Mouse (Mus musculus) frontal cortex, postnatal 14 days (tissue): ENCODE measurements at regions not wholly inside any gene's neighbourhood (a gene's known extent, or its start where the extent isn't known, plus 50 kb on each side); places are given as distances from the start of the nearest gene placed in this dataset.
A peak's percentile ranks its signal among the peaks of the same experiment; 100 is the strongest.

Experiments used
- DNase-seq, 2 experiments: peaks; one replicate each; pipeline ENCODE4 v3.0.0; 2022; ENCODE audit warnings: low spot score in 2 of 2

DNA sequence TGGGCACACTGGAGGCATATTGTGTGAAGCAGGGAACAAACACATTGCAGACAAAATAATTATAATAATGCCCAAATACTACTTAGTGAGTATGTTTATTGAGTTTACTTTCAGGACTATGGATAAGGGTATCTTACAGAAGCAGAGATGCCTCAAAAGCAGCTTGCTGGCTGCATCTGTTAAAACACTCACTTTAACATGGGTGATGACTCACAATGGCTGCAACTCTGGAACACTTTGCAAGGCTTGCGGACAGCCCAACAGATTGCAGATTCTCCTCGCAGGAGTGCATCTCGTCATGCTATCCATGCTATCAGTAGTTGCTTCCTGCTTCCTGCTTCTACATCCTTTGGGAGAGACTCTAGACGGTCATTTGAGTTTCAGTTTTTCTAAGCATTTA is 373.2 kb upstream of the Arpp21 start:
- peak; percentile 3 to 4 for DNase-seq

DNA sequence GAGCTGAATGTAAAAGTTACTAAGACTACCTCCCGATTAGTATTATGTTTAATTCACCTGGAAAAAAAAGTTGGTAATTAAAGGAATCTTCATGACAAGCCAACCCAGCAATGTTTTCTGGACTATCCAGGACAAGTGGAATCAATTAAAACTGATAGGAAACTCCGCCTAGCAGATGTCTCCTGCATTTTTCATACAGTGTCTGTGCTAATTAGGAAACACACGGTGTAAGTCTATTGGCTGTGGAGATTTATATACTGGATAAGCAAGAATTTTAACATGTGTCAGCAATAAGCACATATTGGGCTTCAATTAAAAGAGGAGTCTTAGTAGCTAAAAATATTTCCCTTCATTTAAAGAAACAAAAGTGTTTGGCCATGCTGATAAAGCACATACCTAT is 371.5 kb upstream of the Arpp21 start:
- no peak for DNase-seq

GRCm38 (mm10) chr9:112595731-112596130 is 360.0 kb upstream of the Arpp21 start:
- DNase-seq: no peak

- DNase-seq: no peak
These were observed 354.5 kb upstream of the Arpp21 start for GRCm38 (mm10) chr9:112590241-112590640.

DNA sequence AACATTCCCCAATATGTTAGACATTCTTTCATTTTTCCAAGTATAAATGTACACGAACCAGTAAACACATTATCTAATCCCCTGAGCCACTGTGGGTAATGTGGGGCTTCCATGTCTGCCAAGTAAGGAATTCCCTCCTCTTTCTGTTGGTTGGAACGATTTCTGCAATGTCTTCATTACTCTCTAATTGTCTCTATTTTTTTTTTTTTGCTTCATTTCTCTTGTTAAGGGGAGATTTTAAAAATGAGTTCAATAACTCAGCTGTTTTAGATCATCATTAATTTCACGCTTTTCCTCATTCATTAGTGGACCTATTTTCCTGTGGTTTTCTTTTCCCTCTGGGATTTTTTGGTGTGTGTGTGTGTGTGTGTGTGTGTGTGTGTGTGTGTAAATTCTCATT is 337.6 kb upstream of the Arpp21 start:
- no peak for DNase-seq

- no peak for DNase-seq
These were observed 325.6 kb upstream of the Arpp21 start for GRCm38 (mm10) chr9:112561348-112561747.

DNA sequence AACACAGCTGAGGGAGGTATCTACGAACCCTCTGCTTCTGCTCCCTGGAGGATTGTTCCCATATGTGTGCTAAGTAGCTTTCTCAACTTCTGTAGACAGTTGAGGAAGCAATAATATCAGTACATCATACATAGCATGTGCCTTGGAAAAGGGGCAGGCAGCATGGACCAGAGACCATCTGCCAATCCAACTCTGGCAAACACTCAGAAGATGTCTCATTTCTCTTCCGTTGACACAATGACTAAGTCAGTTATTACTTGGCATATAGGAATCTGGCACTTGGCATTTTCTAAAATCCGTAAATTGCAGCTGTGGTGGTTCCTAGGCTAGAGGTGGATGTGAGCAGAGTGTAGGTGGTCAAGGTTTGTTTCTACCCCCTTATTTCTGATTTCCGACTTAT is 324.5 kb upstream of the Arpp21 start:
- no peak for DNase-seq

DNA sequence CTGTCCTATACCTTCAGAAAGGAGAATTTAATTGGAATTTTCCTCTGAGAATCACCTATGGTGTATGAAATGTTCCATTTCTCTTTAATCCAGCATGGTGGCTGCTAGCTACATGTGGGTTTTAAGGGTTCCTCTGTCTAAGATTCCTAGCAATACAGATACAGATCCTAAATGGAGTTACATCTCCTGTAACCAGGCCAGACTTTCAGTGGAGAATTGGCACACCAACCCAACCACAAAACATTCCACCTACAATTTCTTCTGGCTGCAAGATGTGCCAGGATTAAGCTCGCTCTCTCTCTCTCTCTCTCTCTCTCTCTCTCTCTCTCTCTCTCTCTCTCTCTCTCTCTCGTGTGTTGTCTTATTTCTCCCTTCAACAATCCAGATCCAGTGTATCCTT is 302.2 kb upstream of the Arpp21 start:
- no peak for DNase-seq

DNA sequence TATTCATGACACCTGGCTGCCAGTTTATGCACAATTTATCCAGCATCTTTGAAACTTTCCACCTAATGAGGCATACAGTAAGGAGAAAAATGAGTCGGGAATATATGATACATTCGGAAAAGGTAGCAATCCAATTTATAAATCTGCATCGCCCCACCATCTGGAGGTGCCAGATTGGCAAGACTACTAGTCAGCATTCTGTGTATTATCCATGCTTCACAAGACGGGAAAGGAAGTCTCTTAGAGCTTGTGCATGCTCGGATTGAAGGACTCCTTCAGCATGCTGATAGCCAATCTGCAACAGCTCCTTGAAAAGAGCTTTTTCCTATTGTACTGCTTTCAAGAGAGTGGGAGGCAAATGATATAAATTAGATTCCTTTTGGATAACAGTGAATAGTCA is 289.6 kb upstream of the Arpp21 start:
- no peak for DNase-seq

GRCm38 (mm10) chr9:112523251-112523650 is 287.5 kb upstream of the Arpp21 start:
- DNase-seq: no peak

GRCm38 (mm10) chr9:112510716-112511115 is 275.0 kb upstream of the Arpp21 start:
- DNase-seq: no peak

DNA sequence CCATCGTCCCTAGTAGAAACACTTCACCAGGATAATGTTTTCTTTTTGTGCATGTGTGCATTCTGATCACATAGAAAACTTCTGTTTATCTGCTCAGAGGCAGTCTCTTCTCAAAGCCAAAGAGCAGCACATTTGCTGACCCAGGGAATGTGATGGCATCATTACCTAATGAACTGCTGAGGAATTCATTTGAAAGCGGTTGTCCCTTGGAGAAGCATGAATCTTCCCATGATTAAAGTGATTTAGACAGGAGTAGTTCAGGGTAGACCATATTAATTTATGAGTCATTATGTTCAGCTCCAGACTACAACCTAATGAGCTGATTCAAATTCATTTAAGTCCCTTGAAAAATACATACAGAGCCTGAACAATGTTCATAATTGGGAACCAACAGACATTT is 271.1 kb upstream of the Arpp21 start:
- no peak for DNase-seq

DNA sequence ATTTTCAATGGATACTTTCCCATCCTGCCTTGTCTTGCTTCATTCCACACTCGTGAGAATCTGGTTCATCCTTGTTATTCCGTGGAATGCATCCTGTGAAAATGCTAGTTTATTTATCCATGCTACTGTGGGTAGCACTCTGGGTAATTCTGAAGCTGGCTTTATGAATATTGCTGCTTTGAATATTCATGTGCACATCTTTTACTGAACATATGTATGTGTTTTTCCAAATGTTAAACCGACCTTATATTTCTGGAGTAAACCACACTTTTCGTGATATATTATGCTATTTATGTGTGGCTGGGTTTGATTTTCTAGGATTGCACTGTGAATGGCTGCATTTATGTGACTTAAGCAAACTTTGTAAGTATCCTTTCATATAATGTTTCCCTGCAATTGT is 262.9 kb upstream of the Arpp21 start:
- DNase-seq: no peak

DNA sequence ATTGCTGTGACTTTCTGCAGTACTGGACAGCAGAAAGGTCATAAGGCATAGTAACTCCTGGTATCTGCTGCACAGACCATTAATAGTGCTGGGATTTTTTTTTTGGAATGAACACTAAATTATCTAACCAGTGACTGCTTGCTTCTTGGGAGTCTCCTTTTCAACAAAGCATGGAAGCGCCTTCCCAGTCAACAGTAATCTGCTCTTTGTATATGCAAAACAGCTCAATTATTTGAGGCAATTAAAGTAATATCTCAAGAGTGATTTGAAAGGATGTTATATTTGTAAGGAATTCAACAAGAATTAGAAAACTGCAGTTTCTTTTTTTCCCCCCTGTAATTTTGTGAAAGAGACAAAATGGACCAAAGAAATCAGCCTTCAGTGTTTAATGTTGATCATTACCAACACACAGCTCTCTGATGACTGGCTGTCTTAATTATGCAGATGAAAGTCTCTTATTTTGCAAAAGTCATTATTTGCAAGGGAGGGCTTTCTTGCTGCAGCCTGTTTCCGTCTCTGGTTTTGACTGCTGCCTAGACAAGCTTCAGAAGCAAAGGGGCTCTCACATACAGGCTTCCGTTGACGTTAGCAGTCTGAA is 260.3 kb upstream of the Arpp21 start:
- DNase-seq: no peak

GRCm38 (mm10) chr9:112490963-112491362 is 255.2 kb upstream of the Arpp21 start:
- DNase-seq: no peak

DNA sequence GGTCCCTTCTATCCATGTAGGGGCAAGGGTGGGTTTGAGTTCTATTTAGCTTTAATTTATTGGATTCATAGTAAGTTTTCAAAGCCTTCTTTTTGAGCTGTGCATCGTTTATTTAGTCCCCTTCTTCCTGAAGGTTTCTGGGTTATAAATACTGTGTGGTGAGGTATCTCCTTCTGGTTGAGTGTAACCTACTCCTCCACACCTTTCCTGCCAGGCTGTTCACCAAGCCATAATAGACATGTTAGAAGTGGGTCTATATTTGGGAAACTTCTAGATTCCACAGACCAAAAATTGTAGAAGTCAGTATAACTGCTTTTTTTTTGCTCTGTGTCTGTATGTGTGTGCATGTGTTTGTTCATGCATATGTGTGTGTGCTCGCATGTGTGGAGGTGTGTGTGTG is 240.9 kb upstream of the Arpp21 start:
- DNase-seq: no peak

- no peak for DNase-seq
These were observed 221.9 kb upstream of the Arpp21 start for GRCm38 (mm10) chr9:112457594-112457993.

DNA sequence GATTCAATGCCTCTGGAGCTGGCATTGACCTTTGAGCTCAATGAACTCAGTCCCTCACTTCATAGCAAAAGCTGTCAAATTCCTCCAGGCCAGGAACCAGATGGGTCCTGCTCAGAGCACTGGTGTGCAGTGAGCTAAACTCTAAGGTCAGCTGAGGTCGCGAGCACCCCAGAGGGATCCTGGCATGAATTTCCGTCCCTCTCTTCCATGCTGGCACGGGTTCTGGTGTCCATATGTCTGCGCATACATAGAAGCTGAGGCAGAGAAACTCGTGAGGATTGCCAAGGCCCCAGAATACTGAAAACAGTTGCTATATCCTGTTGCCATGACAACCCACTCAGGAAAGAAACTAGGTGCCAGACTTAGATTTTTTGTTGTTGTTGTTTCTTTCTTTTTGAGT is 219.0 kb upstream of the Arpp21 start:
- peak; percentile 70 to 74 for DNase-seq

DNA sequence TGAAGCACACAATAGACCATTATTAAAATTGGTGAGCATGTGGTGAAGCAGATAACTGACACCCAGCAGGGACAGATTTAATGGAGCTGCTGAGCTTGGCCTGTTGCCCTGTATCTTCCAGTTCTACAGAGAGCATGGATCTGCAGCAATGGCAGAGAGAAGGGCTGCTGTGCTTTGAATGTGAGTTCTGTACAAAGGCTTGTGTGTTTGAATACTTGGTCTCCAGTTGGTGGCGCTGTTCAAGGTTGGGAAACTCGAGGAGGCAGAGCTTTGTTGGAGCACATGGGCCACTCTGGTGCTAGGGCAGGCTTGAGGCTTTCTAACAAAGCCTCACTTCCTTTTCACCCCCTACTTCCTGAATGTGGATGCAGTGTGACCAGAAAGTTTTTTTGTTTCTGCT is 211.8 kb upstream of the Arpp21 start:
- DNase-seq: no peak

DNA sequence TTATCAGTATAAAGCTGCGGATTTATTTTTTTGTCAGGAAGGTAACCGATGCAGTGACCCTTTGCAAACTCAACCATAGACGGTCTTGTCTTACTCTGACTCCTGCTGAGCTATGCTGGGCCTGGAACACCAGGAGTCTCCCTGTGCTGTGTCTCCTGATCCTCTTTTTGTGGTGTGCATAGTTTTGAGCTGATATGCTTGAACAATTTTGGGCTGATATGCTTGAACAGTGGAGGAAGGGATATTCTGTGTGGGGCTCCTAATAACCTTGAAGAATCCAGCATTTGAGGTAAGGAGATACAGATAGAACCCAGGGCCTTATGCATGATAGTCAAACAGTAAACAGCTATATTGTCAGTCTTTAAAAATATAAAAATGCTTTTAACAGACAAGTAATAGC is 211.2 kb upstream of the Arpp21 start:
- no peak for DNase-seq

- DNase-seq: no peak
These were observed 210.3 kb upstream of the Arpp21 start for GRCm38 (mm10) chr9:112446027-112446352.

GRCm38 (mm10) chr9:112445230-112446026 is 209.7 kb upstream of the Arpp21 start:
- no peak for DNase-seq

DNA sequence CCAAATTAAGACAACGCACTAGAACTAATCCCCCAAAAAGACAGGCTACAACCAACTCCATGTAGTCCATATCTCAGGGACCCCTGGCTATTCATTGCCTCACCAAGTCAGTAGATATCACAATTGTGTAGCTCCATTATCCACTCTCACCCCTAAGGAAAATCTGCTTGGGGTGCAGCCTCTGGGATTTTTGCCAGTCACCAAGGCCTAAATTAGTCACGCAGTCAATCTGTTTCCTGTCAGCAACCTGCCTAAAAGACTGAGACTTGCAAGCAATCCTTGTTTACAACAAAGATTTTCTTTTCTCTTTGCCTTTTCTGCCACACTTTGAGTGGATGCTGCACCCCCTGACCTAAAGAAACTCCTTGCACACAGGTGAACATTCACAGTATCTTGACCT is 208.5 kb upstream of the Arpp21 start:
- DNase-seq: no peak

DNA sequence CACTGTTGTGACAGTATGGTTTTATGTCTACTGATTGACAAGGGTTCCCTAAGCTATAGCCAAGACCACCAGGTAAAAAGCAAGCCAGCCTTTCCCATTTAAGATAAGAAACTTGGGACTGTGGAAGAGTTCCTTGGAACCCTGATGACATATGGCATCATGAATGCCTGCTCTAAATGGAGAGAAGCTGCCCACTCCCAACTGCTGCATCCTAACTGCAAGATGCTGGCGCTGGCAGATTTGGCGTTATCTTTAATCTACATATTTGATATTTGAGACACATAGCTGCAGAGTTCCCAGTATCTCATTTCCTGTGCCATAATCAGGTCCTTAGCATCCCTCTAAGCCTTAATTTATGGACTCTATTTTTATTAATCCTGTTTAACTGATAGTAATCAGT is 200.4 kb upstream of the Arpp21 start:
- DNase-seq: peak in 1 of 2 experiments; percentile 30
